Mouse (Mus musculus): ENCODE results near the gene Ube2b.

The Ube2b gene

GRCm38 (mm10) chr11:51937361-51937781, 63.2 kb downstream of the Ube2b start:
- DNase-seq (ENCODE audit: low read depth in 1 of 2, low spot score in 2 of 2), result no peak

DNA sequence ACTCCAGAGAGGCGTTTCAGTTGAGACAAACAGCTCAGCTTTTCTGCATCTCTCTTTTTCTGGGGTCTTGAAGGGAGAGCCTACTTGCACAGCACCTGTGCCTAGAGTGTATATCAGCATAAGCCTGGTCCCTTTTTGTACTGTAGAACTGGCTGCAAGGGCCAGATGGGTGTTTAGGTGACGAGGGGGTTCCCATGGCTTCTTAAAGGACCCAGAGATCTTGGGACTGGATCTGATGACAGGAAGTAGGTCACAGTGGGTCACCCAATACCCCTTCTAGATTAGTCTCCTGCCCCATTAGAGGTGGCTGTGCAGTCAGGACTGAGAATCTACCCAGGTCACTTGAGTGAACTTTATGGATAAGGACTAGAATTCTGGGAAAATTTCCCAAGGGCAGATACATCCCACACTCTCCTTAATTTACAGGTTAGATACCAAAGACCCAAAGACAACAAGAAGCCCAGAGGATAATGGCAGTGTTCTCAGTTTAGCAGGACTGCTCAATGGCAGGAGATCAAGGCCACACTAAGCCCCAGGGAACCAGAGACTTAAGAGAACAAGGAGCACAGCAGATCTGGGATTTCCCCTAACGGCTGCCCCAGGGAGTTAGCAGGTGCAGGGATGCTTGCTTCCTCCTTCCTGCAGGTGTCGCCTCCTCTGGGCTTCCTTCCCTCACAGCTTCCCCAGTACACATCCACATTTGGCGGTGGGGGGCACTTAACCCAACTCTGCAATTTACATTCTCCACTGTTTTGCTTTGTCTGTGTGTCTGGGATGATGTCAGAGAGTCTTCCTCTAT, 64.7 kb downstream of the Ube2b start:
- no peak for DNase-seq (ENCODE audit: low read depth in 1 of 2, low spot score in 2 of 2)

All from monocyte, adult 2 months (primary cell).